Mouse (Mus musculus): ENCODE data around the gene Gm20481. TPM values are rescaled to one million over a fixed set of nuclear protein-coding genes. Genes with fewer than 3 reads are reported as not detected.
"Not testable (repeated sequence)": the region's sequence is repeated elsewhere in the genome, so short reads cannot be mapped to it uniquely, and the experiment has no call there.

Gm20481 gene
- polyA plus RNA-seq, 1 experiment from 2014 or later = 0.36 TPM

DNA sequence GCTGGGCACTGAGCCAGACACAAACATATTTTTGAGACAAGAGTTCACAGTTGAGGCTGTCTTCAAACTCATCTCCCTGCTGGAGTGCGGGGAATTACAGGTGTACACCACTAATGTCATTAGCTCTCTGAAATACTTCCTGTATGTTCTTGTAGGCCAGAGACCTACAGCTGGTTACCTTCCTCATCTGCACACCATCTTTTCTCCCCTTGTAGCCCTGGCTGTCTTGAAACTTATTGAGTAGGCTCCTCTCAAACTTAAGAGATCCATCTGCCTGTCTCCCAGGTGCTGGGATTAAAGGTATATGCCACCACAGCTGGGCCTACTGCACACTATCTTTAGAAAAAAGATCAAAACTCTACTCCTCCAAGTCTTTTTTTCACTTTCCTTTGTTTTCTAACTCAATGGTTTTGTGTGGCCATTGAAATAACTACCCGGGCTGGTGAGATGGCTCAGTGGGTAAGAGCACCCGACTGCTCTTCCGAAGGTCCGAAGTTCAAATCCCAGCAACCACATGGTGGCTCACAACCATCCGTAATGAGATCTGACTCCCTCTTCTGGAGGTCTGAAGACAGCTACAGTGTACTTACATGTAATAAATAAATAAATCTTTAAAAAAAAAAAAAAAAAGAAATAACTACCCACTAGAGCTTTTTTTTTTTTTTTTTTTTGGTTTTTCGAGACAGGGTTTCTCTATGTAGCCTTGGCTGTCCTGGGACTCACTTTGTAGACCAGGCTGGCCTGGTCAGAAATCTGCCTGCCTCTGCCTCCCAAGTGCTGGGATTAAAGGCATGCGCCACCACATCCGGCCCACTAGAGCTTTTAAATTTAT, 20.8 kb upstream of the Gm20481 start:
- Histone ChIP-seq H3K36me3 (ENCODE audit: control insufficient read depth, insufficient read depth, low read length) (peaks cover 14% of the 10 kb centered on the region; the same call in 1 of the 2 replicates), H3K4me3 (ENCODE audit: low read depth, low read length) (peak overlapping the region; percentile 10; the same call in 1 of the 2 replicates)
- not testable (repeated sequence) for H3K27ac ChIP-seq (replicated peaks; ENCODE audit: low read depth, low read length); H3K27me3 ChIP-seq (ENCODE audit: control insufficient read depth, insufficient read depth, low read length); ATAC-seq (ENCODE audit: insufficient number of reproducible peaks, low FRiP score, low TSS enrichment, low read depth); H3K9me3 ChIP-seq (ENCODE audit: control insufficient read depth, low read length); H3K9ac ChIP-seq (ENCODE audit: low read length); H3K4me1 ChIP-seq (ENCODE audit: control insufficient read depth, insufficient read depth, low read length); H3K4me2 ChIP-seq (ENCODE audit: low read depth, severe bottlenecking)
- 65% methylated on average over 9 of the region's 9 CpGs for WGBS
- peak; percentile 28 for DNase-seq (ENCODE audit: low spot score)

DNA sequence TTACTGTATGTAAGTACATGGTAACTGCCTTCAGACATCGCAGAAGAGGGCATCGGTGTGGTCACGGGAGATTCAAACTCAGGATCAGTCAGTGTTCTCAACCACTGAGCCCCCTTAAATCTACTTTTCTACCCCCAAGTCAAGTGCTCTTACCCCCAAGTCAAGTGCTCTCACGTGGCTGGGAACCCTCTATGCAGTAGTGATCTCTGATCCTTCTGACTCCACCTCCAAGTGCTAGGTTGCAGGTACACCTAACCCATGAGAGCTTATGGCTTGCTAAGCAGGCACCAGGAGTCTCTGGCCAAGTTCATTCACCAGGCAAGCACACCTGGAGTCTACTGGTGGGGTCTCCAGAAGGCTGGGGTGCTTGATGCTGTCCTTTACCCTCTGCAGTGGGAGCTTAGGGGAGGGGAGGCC, 20.2 kb upstream of the Gm20481 start:
- Histone ChIP-seq H3K4me2 (ENCODE audit: low read depth, severe bottlenecking) (peak overlapping the region; percentile 10; the same call in 1 of the 2 replicates), H3K4me3 (ENCODE audit: low read depth, low read length) (0 out of 2 replicates have a peak overlapping the region, but pooled peaks have one; percentile 88), H3K4me1 (ENCODE audit: control insufficient read depth, insufficient read depth, low read length) (no peaks in the 10 kb centered on the region), H3K27ac (replicated peaks; ENCODE audit: low read depth, low read length) (no peak overlapping the region), H3K27me3 (ENCODE audit: control insufficient read depth, insufficient read depth, low read length) (no peaks in the 10 kb centered on the region), H3K9me3 (ENCODE audit: control insufficient read depth, low read length) (no peaks in the 10 kb centered on the region), H3K9ac (ENCODE audit: low read length) (no peak overlapping the region), H3K36me3 (ENCODE audit: control insufficient read depth, insufficient read depth, low read length) (peaks cover 14% of the 10 kb centered on the region; the same call in 1 of the 2 replicates)
- ATAC-seq (ENCODE audit: insufficient number of reproducible peaks, low FRiP score, low TSS enrichment, low read depth) (no peak), DNase-seq (ENCODE audit: low spot score) (peak; percentile 57)
- 32% methylated on average over 4 of the region's 4 CpGs for WGBS

DNA sequence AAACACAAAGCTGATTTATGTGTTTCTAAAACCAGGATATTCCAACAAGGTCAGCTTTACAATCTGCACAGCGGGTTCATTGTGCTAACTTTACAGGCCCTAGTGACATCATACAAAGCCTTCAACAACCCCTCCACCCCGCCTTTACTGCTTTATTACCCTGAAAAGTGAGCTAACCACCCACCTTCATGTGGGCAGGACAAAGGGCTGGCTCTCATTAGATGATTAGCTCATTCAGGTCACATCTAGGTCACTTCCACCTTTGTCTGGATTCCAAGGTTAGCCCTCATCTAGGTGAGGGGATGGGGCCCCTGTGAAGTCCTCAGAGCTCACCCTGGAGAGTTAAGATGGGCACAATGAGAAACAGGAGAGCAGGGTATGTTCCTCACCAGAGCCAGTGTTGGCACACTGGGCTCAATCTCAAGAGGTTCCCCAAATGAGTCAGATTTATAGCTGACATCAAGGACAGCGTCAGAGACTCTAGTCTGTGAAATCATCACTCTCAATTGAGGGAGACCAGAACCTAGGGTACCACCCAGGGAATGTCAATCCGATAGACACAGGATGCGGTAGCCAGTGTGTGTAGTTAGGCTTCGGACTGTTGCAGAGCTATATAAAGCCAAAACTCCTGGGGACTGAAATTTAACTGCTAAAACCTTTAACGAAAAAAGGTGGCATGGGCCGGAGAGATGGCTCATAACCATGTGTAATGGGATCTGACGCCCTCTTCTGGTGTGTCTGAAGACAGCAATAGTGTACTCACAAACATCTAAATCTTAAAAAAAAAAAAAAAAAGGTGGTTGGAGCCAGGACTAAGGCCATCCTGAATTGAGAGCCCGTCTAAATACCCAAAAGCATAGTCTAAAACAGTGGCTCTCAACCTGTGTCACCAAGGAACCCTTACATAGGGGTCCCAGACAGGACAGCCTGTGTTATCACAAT, 18.9 kb upstream of the Gm20481 start:
- peak; percentile 27 for DNase-seq (ENCODE audit: low spot score)
- 19% methylated on average over 10 of the region's 10 CpGs for WGBS

GRCm38 (mm10) chr17:34951636-34952377, 17.9 kb upstream of the Gm20481 start:
- H3K27ac ChIP-seq (replicated peaks; ENCODE audit: low read depth, low read length) = peak overlapping the region; percentile 87
- DNase-seq (ENCODE audit: low spot score) (no peak), ATAC-seq (ENCODE audit: insufficient number of reproducible peaks, low FRiP score, low TSS enrichment, low read depth) (no peak; the same call in 1 of the 2 replicates)
- peaks cover 3% of the 10 kb centered on the region; the same call in 1 of the 2 replicates for H3K27me3 ChIP-seq (ENCODE audit: control insufficient read depth, insufficient read depth, low read length)
- H3K4me2 ChIP-seq (ENCODE audit: low read depth, severe bottlenecking) = peak overlapping the region; percentile 87
- peak overlapping the region; percentile 88 for H3K4me3 ChIP-seq (ENCODE audit: low read depth, low read length)
- H3K9ac ChIP-seq (ENCODE audit: low read length) = peak overlapping the region; percentile 98
- H3K9me3 ChIP-seq (ENCODE audit: control insufficient read depth, low read length) = no peaks in the 10 kb centered on the region
- H3K4me1 ChIP-seq (ENCODE audit: control insufficient read depth, insufficient read depth, low read length) = no peaks in the 10 kb centered on the region
- 0% methylated on average over 29 of the region's 29 CpGs for WGBS
- H3K36me3 ChIP-seq (ENCODE audit: control insufficient read depth, insufficient read depth, low read length) = peaks cover 14% of the 10 kb centered on the region; the same call in 1 of the 2 replicates

More for the DNA sequence above, 18.9 kb upstream of the Gm20481 start:
- Histone ChIP-seq H3K4me1 (ENCODE audit: control insufficient read depth, insufficient read depth, low read length) (no peaks in the 10 kb centered on the region), H3K4me2 (ENCODE audit: low read depth, severe bottlenecking) (peak overlapping the region; percentile 87), H3K36me3 (ENCODE audit: control insufficient read depth, insufficient read depth, low read length) (peaks cover 14% of the 10 kb centered on the region; the same call in 1 of the 2 replicates), H3K4me3 (ENCODE audit: low read depth, low read length) (peak overlapping the region; percentile 88), H3K9ac (ENCODE audit: low read length) (peak overlapping the region; percentile 98), H3K27me3 (ENCODE audit: control insufficient read depth, insufficient read depth, low read length) (no peaks in the 10 kb centered on the region; the same call in 1 of the 2 replicates), H3K9me3 (ENCODE audit: control insufficient read depth, low read length) (no peaks in the 10 kb centered on the region), H3K27ac (replicated peaks; ENCODE audit: low read depth, low read length) (peak overlapping the region; percentile 87)
- no peak for ATAC-seq (ENCODE audit: insufficient number of reproducible peaks, low FRiP score, low TSS enrichment, low read depth)

- Histone ChIP-seq H3K9ac (ENCODE audit: low read length) (peak overlapping the region; percentile 98), H3K9me3 (ENCODE audit: control insufficient read depth, low read length) (no peaks in the 10 kb centered on the region), H3K4me1 (ENCODE audit: control insufficient read depth, insufficient read depth, low read length) (no peaks in the 10 kb centered on the region), H3K4me3 (ENCODE audit: low read depth, low read length) (peak overlapping the region; percentile 88), H3K27ac (replicated peaks; ENCODE audit: low read depth, low read length) (peak overlapping the region; percentile 87), H3K27me3 (ENCODE audit: control insufficient read depth, insufficient read depth, low read length) (peaks cover 5% of the 10 kb centered on the region; the same call in 1 of the 2 replicates), H3K36me3 (ENCODE audit: control insufficient read depth, insufficient read depth, low read length) (peaks cover 14% of the 10 kb centered on the region; the same call in 1 of the 2 replicates), H3K4me2 (ENCODE audit: low read depth, severe bottlenecking) (peak overlapping the region; percentile 87)
- under 1% methylated on average over 23 of the region's 23 CpGs for WGBS
- DNase-seq (ENCODE audit: low spot score) (peak; percentile 92), ATAC-seq (ENCODE audit: insufficient number of reproducible peaks, low FRiP score, low TSS enrichment, low read depth) (peak; percentile 80)
Observed at GRCm38 (mm10) chr17:34952378-34953040, 17.2 kb upstream of the Gm20481 start.

DNA sequence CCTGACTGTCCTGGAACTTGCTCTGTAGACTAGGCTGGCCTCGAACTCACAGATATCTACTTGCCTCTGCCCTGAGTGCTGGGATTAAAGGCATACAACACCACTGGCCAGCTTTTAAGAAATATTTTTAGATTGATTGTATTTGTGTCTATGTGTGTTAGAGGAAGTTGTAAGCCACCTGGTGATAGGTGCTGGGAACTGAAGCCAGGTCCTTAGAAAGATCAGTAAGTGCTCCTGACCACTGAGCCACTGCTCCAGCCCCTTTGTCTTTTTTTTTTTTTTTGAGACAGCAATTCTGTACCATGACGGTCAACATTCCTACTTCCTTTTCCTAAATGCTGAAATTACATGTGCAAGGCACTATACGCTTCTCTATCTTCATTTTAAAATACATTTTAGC, 16.5 kb upstream of the Gm20481 start:
- Histone ChIP-seq H3K4me1 (ENCODE audit: control insufficient read depth, insufficient read depth, low read length) (no peaks in the 10 kb centered on the region), H3K9ac (ENCODE audit: low read length) (no peak overlapping the region), H3K36me3 (ENCODE audit: control insufficient read depth, insufficient read depth, low read length) (peaks cover 14% of the 10 kb centered on the region; the same call in 1 of the 2 replicates), H3K27ac (replicated peaks; ENCODE audit: low read depth, low read length) (no peak overlapping the region), H3K27me3 (ENCODE audit: control insufficient read depth, insufficient read depth, low read length) (peaks cover 5% of the 10 kb centered on the region; the same call in 1 of the 2 replicates), H3K4me2 (ENCODE audit: low read depth, severe bottlenecking) (no peak overlapping the region), H3K4me3 (ENCODE audit: low read depth, low read length) (peak overlapping the region; percentile 88; the same call in 1 of the 2 replicates), H3K9me3 (ENCODE audit: control insufficient read depth, low read length) (no peaks in the 10 kb centered on the region)
- DNase-seq (ENCODE audit: low spot score) = no peak
- ATAC-seq (ENCODE audit: insufficient number of reproducible peaks, low FRiP score, low TSS enrichment, low read depth) = no peak
- whole genome bisulfite sequencing = 91% methylated on average over 3 of the region's 3 CpGs

- ATAC-seq (ENCODE audit: insufficient number of reproducible peaks, low FRiP score, low TSS enrichment, low read depth) (no peak), DNase-seq (ENCODE audit: low spot score) (no peak)
- H3K36me3 ChIP-seq (ENCODE audit: control insufficient read depth, insufficient read depth, low read length) = peaks cover 14% of the 10 kb centered on the region; the same call in 1 of the 2 replicates
- H3K9ac ChIP-seq (ENCODE audit: low read length) = no peak overlapping the region
- no peak overlapping the region for H3K4me3 ChIP-seq (ENCODE audit: low read depth, low read length)
- no peak overlapping the region for H3K4me2 ChIP-seq (ENCODE audit: low read depth, severe bottlenecking)
- WGBS = 93% methylated on average over 4 of the region's 4 CpGs
- H3K9me3 ChIP-seq (ENCODE audit: control insufficient read depth, low read length) = no peaks in the 10 kb centered on the region
- H3K4me1 ChIP-seq (ENCODE audit: control insufficient read depth, insufficient read depth, low read length) = no peaks in the 10 kb centered on the region
- no peak overlapping the region for H3K27ac ChIP-seq (replicated peaks; ENCODE audit: low read depth, low read length)
- peaks cover 5% of the 10 kb centered on the region; the same call in 1 of the 2 replicates for H3K27me3 ChIP-seq (ENCODE audit: control insufficient read depth, insufficient read depth, low read length)
Observed at GRCm38 (mm10) chr17:34953904-34954303, 15.8 kb upstream of the Gm20481 start.

Measured in limb, embryonic 11.5 days (tissue).